ENCODE assay signal across 16 mouse cellular contexts in genomic region chr15:101258420-101258819, GRCm38 (mm10). TPM values are rescaled to one million over a fixed set of nuclear protein-coding genes. Genes with fewer than 3 reads are reported as not detected.
DNase-seq lines count a peak whose midpoint lies in the region; ATAC-seq lines count a peak whose summit lies in the region.
"Had no signal": no experiment of that assay in that cellular context is flagged by ENCODE, and none has a peak within 500 bp of the region (broad histone marks: within the 10 kb centered on the region; RNA-seq: fewer than 3 reads in every experiment).

No protein-coding gene starts in this region.

- H3K27me3 ChIP-seq in splenic B cell, adult 2 months (ENCODE audit: control insufficient read depth, insufficient read depth, low read length, poor library complexity, severe bottlenecking), result no peaks in the 10 kb centered on the region
- H3K27me3 ChIP-seq: forebrain, embryonic 15.5 days had no signal

- ATAC-seq in activated CD4-positive, CD25-positive, alpha-beta regulatory T cell, adult 4 months, result peak; percentile 73
- ATAC-seq: forebrain, embryonic 15.5 days had no signal

- intact Hi-C loops in heart, postnatal 36 days (cut with DNase I), result no loop called here

- no peaks in the 10 kb centered on the region for H3K36me3 ChIP-seq in splenic B cell, adult 2 months (ENCODE audit: control insufficient read depth, insufficient read depth, low read length, poor library complexity, severe bottlenecking)
- H3K36me3 ChIP-seq: forebrain, embryonic 15.5 days; liver, embryonic 13.5 days; midbrain, embryonic 12.5 days had no signal

- DNase-seq in heart, adult 11 months, result peak; percentile 93
- DNase-seq in heart, postnatal 36 days, result no peak
- DNase-seq in B cell, adult 2 months, result peak; percentile 81 to 87
- DNase-seq in splenic B cell, adult 2 months (ENCODE audit: low read depth, low spot score), result peak; percentile 89
- no peak for DNase-seq in layer of hippocampus, postnatal 14 days (ENCODE audit: low spot score in 2 of 2)
- DNase-seq in left cerebral cortex, adult 11 months (ENCODE audit: low spot score), result no peak
- DNase-seq in layer of hippocampus, adult 9-11 months, result no peak
- DNase-seq: cerebellum, adult 11-12 months; embryo, embryonic 11 days; gastrocnemius, postnatal 36 days; heart, postnatal 10 days; liver, embryonic 13.5 days had no signal

RNA-seq across cellular contexts. Expression of gene Nr4a1, which starts 4.4 kb away (rescaled TPM):
- total RNA-seq in heart, postnatal 36 days (2021), result 10 to 100 TPM in 1 of 2 experiments, 1 to 10 TPM in 1; 5.2 to 98.5 TPM
- polyA plus RNA-seq in activated CD4-positive, CD25-positive, alpha-beta regulatory T cell, adult 4 months (2017; shearing (Covaris generic)), result 10 to 100 TPM; 37.5 to 92.8 TPM
- 10 to 100 TPM; 34.5 to 54.4 TPM for total RNA-seq in layer of hippocampus, postnatal 14 days (2021)

RNA-seq across cellular contexts. Expression of gene Atg101, which starts 25.7 kb away (rescaled TPM):
- 10 to 100 TPM; 23.7 to 23.9 TPM for total RNA-seq in heart, postnatal 36 days (2021)
- 10 to 100 TPM; 42.8 to 43.6 TPM for polyA plus RNA-seq in activated CD4-positive, CD25-positive, alpha-beta regulatory T cell, adult 4 months (2017; shearing (Covaris generic))
- total RNA-seq in layer of hippocampus, postnatal 14 days (2021), result 10 to 100 TPM; 45.9 to 47.3 TPM

RNA-seq across cellular contexts. Expression of gene Grasp, which starts 34.4 kb away (rescaled TPM):
- total RNA-seq in heart, postnatal 36 days (2021), result 10 to 100 TPM; 10.7 to 12.0 TPM
- polyA plus RNA-seq in activated CD4-positive, CD25-positive, alpha-beta regulatory T cell, adult 4 months (2017; shearing (Covaris generic)), result not detected
- 10 to 100 TPM; 53.4 to 55.2 TPM for total RNA-seq in layer of hippocampus, postnatal 14 days (2021)

RNA-seq across cellular contexts. Expression of gene 6030408B16Rik, which starts 34.6 kb away (rescaled TPM):
- 1 to 10 TPM in 1 of 2 experiments, under 1 TPM in 1; 0.94 to 1.4 TPM for total RNA-seq in heart, postnatal 36 days (2021)
- under 1 TPM in 1 of 2 experiments, not detected in 1; 0.38 TPM for polyA plus RNA-seq in activated CD4-positive, CD25-positive, alpha-beta regulatory T cell, adult 4 months (2017; shearing (Covaris generic))
- total RNA-seq in layer of hippocampus, postnatal 14 days (2021), result under 1 TPM; 0.28 to 0.69 TPM
- total RNA-seq: layer of hippocampus, postnatal 10 days had no signal

Comparison
In these comparisons a context has a peak if more than half of its experiments do, and no peak if none do; other contexts are left out.
1. DNase-seq: peak in heart, adult 11 months (single experiment), B cell, adult 2 months (2 of 2) and splenic B cell, adult 2 months (single experiment); none in heart, postnatal 36 days (0 of 2), layer of hippocampus, postnatal 14 days (0 of 2), left cerebral cortex, adult 11 months (single experiment) and layer of hippocampus, adult 9-11 months (single experiment).
2. RNA of gene Grasp, which starts 34.4 kb away (total RNA-seq): 53.4 to 55.2 TPM in layer of hippocampus, postnatal 14 days; 10.7 to 12.0 TPM in heart, postnatal 36 days; every median in the first group is over 4 times any median in the second.